Mouse (Mus musculus) lung, adult 10 weeks (tissue): ENCODE data around the gene Fut9. TPM values are rescaled to one million over a fixed set of nuclear protein-coding genes. Genes with fewer than 3 reads are reported as not detected.

ENCODE experiments used
- polyA plus RNA-seq: library from polyadenylated mRNA; stranded (reverse); fragments of 350-450 nt; fragmentation: Illumina TruSeq; extraction: RNeasy Lipid Tissue Mini Kit (QIAGEN cat#74804); gene quantifications from one replicate; pipeline ENCODE4 v1.2.3, GENCODE M21; 2014; ENCODE audit warnings: low read depth, low replicate concordance; ENCODE audit not compliant: insufficient read depth

The Fut9 gene
- polyA plus RNA-seq: 0.04 TPM

DNA sequence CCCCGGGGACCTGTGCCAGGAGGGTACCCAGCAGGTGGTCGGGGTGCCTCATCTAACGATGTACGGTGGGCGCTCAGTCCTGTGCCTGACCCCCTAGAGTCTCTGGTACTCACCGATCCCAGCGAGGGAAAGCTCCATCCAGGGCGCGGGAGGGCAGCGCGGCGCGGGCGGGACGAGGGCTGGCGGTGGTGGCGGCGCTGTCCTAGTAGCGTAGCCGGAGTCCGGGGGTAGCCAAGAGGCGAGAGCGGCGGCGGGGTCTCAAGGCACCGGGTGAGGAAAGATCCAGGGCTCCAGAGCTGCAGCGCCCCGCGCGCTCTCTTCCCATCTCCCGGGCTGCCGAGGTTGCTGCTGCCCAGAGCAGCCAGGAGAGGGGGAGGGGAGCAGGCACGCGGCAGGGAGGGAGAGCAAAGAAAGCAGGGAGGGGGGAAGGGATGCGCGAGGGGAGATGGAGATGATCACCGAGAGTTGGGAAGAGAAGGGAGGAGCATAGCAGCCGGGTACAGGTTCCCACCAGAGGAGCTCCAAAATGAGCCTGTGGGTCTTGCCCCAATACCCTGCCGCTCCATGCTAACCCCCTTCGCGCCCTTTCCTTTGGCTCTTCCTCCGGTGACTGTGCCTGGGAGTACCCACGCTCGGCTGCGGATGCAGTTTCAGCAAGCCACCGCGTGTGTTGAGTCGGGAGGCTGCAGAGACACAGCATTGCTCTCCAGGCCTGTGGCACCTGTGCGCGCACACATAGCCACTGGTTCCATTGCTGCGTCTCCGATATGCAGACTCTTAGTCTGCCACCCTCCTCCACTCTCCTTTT is at the start of gene Fut9:
Fut9 (minus strand) TSS at position 769 of the 808 bp plus-strand sequence.

